In the genomic region with DNA sequence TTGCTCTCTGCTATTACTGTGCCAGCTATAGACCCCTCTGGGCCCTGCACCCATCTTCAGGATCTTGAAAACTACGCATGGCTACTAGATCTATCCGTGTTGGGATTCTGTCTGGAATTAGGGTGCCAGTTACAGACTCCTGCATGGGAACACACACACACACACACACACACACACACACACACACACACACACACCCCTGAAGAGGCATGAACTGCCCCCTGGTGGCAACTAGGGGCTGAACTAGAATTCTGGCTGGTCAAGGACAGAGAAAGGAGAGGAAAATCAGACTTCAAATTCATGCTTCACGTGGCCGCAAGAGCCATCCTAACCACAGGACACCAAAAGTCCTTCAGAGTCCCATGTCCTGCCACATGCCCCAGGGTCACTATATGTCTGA, we compare ENCODE assay signal across 9 mouse cellular contexts. TPM values are rescaled to one million over a fixed set of nuclear protein-coding genes. Genes with fewer than 3 reads are reported as not detected.
A peak's percentile ranks its signal among the peaks of the same experiment; 100 is the strongest.
DNase-seq lines count a peak whose midpoint lies in the region; ATAC-seq and TF ChIP-seq lines count a peak whose summit lies in the region.
"Had no signal": no experiment of that assay in that cellular context is flagged by ENCODE, and none has a peak within 500 bp of the region (broad histone marks: within the 10 kb centered on the region; RNA-seq: fewer than 3 reads in every experiment).

No protein-coding gene starts in this region.

- H3K36me3 ChIP-seq in forebrain, embryonic 13.5 days (ENCODE audit: poor library complexity, severe bottlenecking), result no peaks in the 10 kb centered on the region
- no peaks in the 10 kb centered on the region for H3K36me3 ChIP-seq in forebrain, embryonic 11.5 days (ENCODE audit: control insufficient read depth, insufficient read depth, low read length)
- no peaks in the 10 kb centered on the region for H3K36me3 ChIP-seq in liver, adult 2 months (ENCODE audit: control insufficient read depth, insufficient read depth, low read length)
- no peaks in the 10 kb centered on the region for H3K36me3 ChIP-seq in liver, embryonic 11.5 days (ENCODE audit: control insufficient read depth, insufficient read depth, low read length)
- no peaks in the 10 kb centered on the region for H3K36me3 ChIP-seq in midbrain, embryonic 13.5 days
- H3K36me3 ChIP-seq: neural tube, embryonic 13.5 days had no signal

- H3K27ac ChIP-seq in forebrain, embryonic 13.5 days, result no peak overlapping the region
- no peak overlapping the region for H3K27ac ChIP-seq in forebrain, embryonic 11.5 days (ENCODE audit: low read depth, low read length)
- H3K27ac ChIP-seq in liver, adult 2 months (replicated peaks; ENCODE audit: insufficient read depth, low read depth, low read length), result no peak overlapping the region
- no peak overlapping the region for H3K27ac ChIP-seq in liver, embryonic 11.5 days (ENCODE audit: low read depth, low read length)
- H3K27ac ChIP-seq in midbrain, embryonic 13.5 days, result no peak overlapping the region
- H3K27ac ChIP-seq: neural tube, embryonic 13.5 days had no signal

- H3K4me1 ChIP-seq in forebrain, embryonic 13.5 days, result peaks cover 9% of the 10 kb centered on the region
- H3K4me1 ChIP-seq in forebrain, embryonic 11.5 days (replicated peaks; ENCODE audit: control insufficient read depth, insufficient read depth, low read length), result 0 out of 2 replicates have a peak, but pooled peaks cover 3% of the 10 kb centered on the region
- H3K4me1 ChIP-seq in liver, adult 2 months (ENCODE audit: control insufficient read depth, insufficient read depth, low read length), result peaks cover 2% of the 10 kb centered on the region; the same call in 1 of the 2 replicates
- peaks cover 5% of the 10 kb centered on the region for H3K4me1 ChIP-seq in liver, embryonic 11.5 days (replicated peaks; ENCODE audit: control insufficient read depth, insufficient read depth, low read length)
- H3K4me1 ChIP-seq in midbrain, embryonic 13.5 days (replicated peaks), result peaks cover 11% of the 10 kb centered on the region

- H3K9ac ChIP-seq in forebrain, embryonic 13.5 days, result 0 out of 2 replicates have a peak overlapping the region, but pooled peaks have one; percentile 8
- no peak overlapping the region for H3K9ac ChIP-seq in forebrain, embryonic 11.5 days (ENCODE audit: low read length)
- no peak overlapping the region for H3K9ac ChIP-seq in liver, adult 2 months (ENCODE audit: low read depth, low read length)
- H3K9ac ChIP-seq in liver, embryonic 11.5 days (ENCODE audit: low read depth, low read length), result no peak overlapping the region
- H3K9ac ChIP-seq in midbrain, embryonic 13.5 days (replicated peaks), result no peak overlapping the region
- H3K9ac ChIP-seq: neural tube, embryonic 13.5 days had no signal

- no peak for ATAC-seq in forebrain, embryonic 13.5 days
- no peak for ATAC-seq in forebrain, embryonic 11.5 days (replicated peaks; ENCODE audit: low FRiP score)
- no peak for ATAC-seq in liver, embryonic 11.5 days (replicated peaks; ENCODE audit: low FRiP score)
- ATAC-seq in erythroid progenitor cell, adult 5-6 weeks (replicated peaks; ENCODE audit: low FRiP score, poor library complexity, severe bottlenecking), result no peak
- ATAC-seq in midbrain, embryonic 13.5 days, result no peak

- no peak overlapping the region for H3K4me3 ChIP-seq in forebrain, embryonic 13.5 days
- H3K4me3 ChIP-seq in forebrain, embryonic 11.5 days (ENCODE audit: low read depth, low read length), result no peak overlapping the region
- H3K4me3 ChIP-seq in liver, adult 2 months (ENCODE audit: insufficient read depth, low read depth, low read length), result no peak overlapping the region
- no peak overlapping the region for H3K4me3 ChIP-seq in liver, embryonic 11.5 days (ENCODE audit: low read depth, low read length)
- no peak overlapping the region for H3K4me3 ChIP-seq in midbrain, embryonic 13.5 days (replicated peaks)
- H3K4me3 ChIP-seq: neural tube, embryonic 13.5 days had no signal

- peak; percentile 51 for TF ChIP-seq CTCF in liver, adult 2 months (IDR thresholded peaks at IDR 0.05; ENCODE audit: low read depth, low read length)

- DNase-seq in forebrain, embryonic 11.5 days (ENCODE audit: low spot score), result no peak
- DNase-seq in liver, adult 2 months (ENCODE audit: extremely low read depth, low read depth, low spot score), result peak; percentile 29
- DNase-seq in liver, embryonic 11.5 days (ENCODE audit: low spot score), result no peak
- DNase-seq in MN1 (ENCODE audit: low spot score), result peak; percentile 30
- DNase-seq in lung, postnatal 25 days (ENCODE audit: low spot score), result peak; percentile 37

- peaks cover under 1% of the 10 kb centered on the region; the same call in 1 of the 2 replicates for H3K79me2 ChIP-seq in liver, adult 2 months (ENCODE audit: control insufficient read depth, insufficient read depth, low read length)

- 80% methylated on average over 4 of the region's 4 CpGs for WGBS in forebrain, embryonic 13.5 days
- 80% methylated on average over 4 of the region's 4 CpGs for WGBS in forebrain, embryonic 11.5 days
- 74% methylated on average over 4 of the region's 4 CpGs for WGBS in liver, adult 2 months
- WGBS in liver, embryonic 11.5 days, result 76% methylated on average over 4 of the region's 4 CpGs
- WGBS in midbrain, embryonic 13.5 days, result 76% methylated on average over 4 of the region's 4 CpGs

- H3K4me2 ChIP-seq in forebrain, embryonic 13.5 days, result no peak overlapping the region
- no peak overlapping the region for H3K4me2 ChIP-seq in forebrain, embryonic 11.5 days (ENCODE audit: low read depth, low read length, severe bottlenecking)
- H3K4me2 ChIP-seq in liver, embryonic 11.5 days, result no peak overlapping the region
- H3K4me2 ChIP-seq in midbrain, embryonic 13.5 days (replicated peaks), result no peak overlapping the region
- H3K4me2 ChIP-seq: neural tube, embryonic 13.5 days had no signal

- H3K27me3 ChIP-seq in forebrain, embryonic 13.5 days, result peaks cover 8% of the 10 kb centered on the region; the same call in 1 of the 2 replicates
- no peaks in the 10 kb centered on the region for H3K27me3 ChIP-seq in forebrain, embryonic 11.5 days (ENCODE audit: control insufficient read depth, insufficient read depth, low read length)
- no peaks in the 10 kb centered on the region for H3K27me3 ChIP-seq in liver, adult 2 months (ENCODE audit: control insufficient read depth, insufficient read depth, low read length)
- H3K27me3 ChIP-seq in liver, embryonic 11.5 days (replicated peaks; ENCODE audit: control insufficient read depth, insufficient read depth, low read length), result no peaks in the 10 kb centered on the region
- H3K27me3 ChIP-seq in midbrain, embryonic 13.5 days, result peaks cover 9% of the 10 kb centered on the region
- H3K27me3 ChIP-seq: neural tube, embryonic 13.5 days had no signal

- no peaks in the 10 kb centered on the region for H3K9me3 ChIP-seq in forebrain, embryonic 13.5 days (replicated peaks)
- no peaks in the 10 kb centered on the region for H3K9me3 ChIP-seq in forebrain, embryonic 11.5 days (ENCODE audit: control insufficient read depth, low read length)
- H3K9me3 ChIP-seq in liver, embryonic 11.5 days (ENCODE audit: control insufficient read depth, low read length), result no peaks in the 10 kb centered on the region
- no peaks in the 10 kb centered on the region for H3K9me3 ChIP-seq in midbrain, embryonic 13.5 days
- H3K9me3 ChIP-seq: neural tube, embryonic 13.5 days had no signal

- TF ChIP-seq POLR2A in liver, adult 2 months (IDR thresholded peaks at IDR 0.05; ENCODE audit: extremely low read depth, insufficient read depth, low read length), result no peak

RNA-seq across cellular contexts. Expression of a gene that starts 4.3 kb away (rescaled TPM):
- 28.2 and 31.1 TPM in 2 replicates for polyA plus RNA-seq in forebrain, embryonic 13.5 days (2015; fragmentation: Nextera tagmentation; extraction: Ambion mirVana)
- 17.6 and 20.1 TPM in 2 replicates for polyA plus RNA-seq in forebrain, embryonic 11.5 days (2014; fragmentation: Nextera tagmentation; extraction: Ambion mirVana)
- total RNA-seq in liver, adult 2 months (2014; rRNA removed), result 43.6 and 53.5 TPM in 2 replicates
- 111 and 125 TPM in 2 replicates for polyA plus RNA-seq in liver, adult 2 months (2012; rRNA removed)
- 8.5 and 12.5 TPM in 2 replicates for polyA plus RNA-seq in liver, embryonic 11.5 days (2014; fragmentation: Nextera tagmentation; extraction: Ambion mirVana)
- 4.7 and 7.1 TPM in 2 replicates for total RNA-seq in erythroid progenitor cell, adult 5-6 weeks (2015; ENCODE audit: low replicate concordance)
- total RNA-seq in erythroid progenitor cell, adult 5-6 weeks (2017; ENCODE audit: low replicate concordance), result 3.6 and 13.6 TPM in 2 replicates
- 32.8 and 34.9 TPM in 2 replicates for polyA plus RNA-seq in midbrain, embryonic 13.5 days (2015; fragmentation: Nextera tagmentation; extraction: Ambion mirVana)

RNA-seq across cellular contexts. Expression of a gene that starts 22.5 kb away (rescaled TPM):
- polyA plus RNA-seq in forebrain, embryonic 13.5 days (2015; fragmentation: Nextera tagmentation; extraction: Ambion mirVana), result 32.0 and 32.7 TPM in 2 replicates
- 42.4 and 50.8 TPM in 2 replicates for polyA plus RNA-seq in forebrain, embryonic 11.5 days (2014; fragmentation: Nextera tagmentation; extraction: Ambion mirVana)
- total RNA-seq in liver, adult 2 months (2014; rRNA removed), result 3.9 and 4.0 TPM in 2 replicates
- 0.17 and 0.27 TPM in 2 replicates for polyA plus RNA-seq in liver, adult 2 months (2012; rRNA removed)
- 47.5 and 51.5 TPM in 2 replicates for polyA plus RNA-seq in liver, embryonic 11.5 days (2014; fragmentation: Nextera tagmentation; extraction: Ambion mirVana)
- total RNA-seq in erythroid progenitor cell, adult 5-6 weeks (2015; ENCODE audit: low replicate concordance), result 61.6 and 90.5 TPM in 2 replicates
- total RNA-seq in erythroid progenitor cell, adult 5-6 weeks (2017; ENCODE audit: low replicate concordance), result 99.5 and 120 TPM in 2 replicates
- polyA plus RNA-seq in midbrain, embryonic 13.5 days (2015; fragmentation: Nextera tagmentation; extraction: Ambion mirVana), result 21.9 and 24.5 TPM in 2 replicates

RNA-seq across cellular contexts. Expression of a gene that starts 22.6 kb away (rescaled TPM):
- polyA plus RNA-seq in forebrain, embryonic 13.5 days (2015; fragmentation: Nextera tagmentation; extraction: Ambion mirVana), result 0.49 and 0.88 TPM in 2 replicates
- polyA plus RNA-seq in forebrain, embryonic 11.5 days (2014; fragmentation: Nextera tagmentation; extraction: Ambion mirVana), result 1.1 and 1.7 TPM in 2 replicates
- 0.13 TPM in 1 of 2 replicates, not detected in the other for total RNA-seq in liver, adult 2 months (2014; rRNA removed)
- not detected in 2 replicates for polyA plus RNA-seq in liver, adult 2 months (2012; rRNA removed)
- 0.58 and 0.79 TPM in 2 replicates for polyA plus RNA-seq in liver, embryonic 11.5 days (2014; fragmentation: Nextera tagmentation; extraction: Ambion mirVana)
- total RNA-seq in erythroid progenitor cell, adult 5-6 weeks (2015; ENCODE audit: low replicate concordance), result 1.1 and 4.2 TPM in 2 replicates
- total RNA-seq in erythroid progenitor cell, adult 5-6 weeks (2017; ENCODE audit: low replicate concordance), result 1.7 and 7.3 TPM in 2 replicates
- polyA plus RNA-seq in midbrain, embryonic 13.5 days (2015; fragmentation: Nextera tagmentation; extraction: Ambion mirVana), result 0.66 and 0.89 TPM in 2 replicates

Comparison
In these comparisons a context has a peak if more than half of its experiments do, and no peak if none do; other contexts are left out.
1. DNase-seq: peak in liver, adult 2 months (single experiment), MN1 (single experiment) and lung, postnatal 25 days (single experiment); none in forebrain, embryonic 11.5 days (single experiment) and liver, embryonic 11.5 days (single experiment).
2. RNA of a gene that starts 22.5 kb away (polyA plus RNA-seq): 42.4 to 50.8 TPM in forebrain, embryonic 11.5 days, 47.5 to 51.5 TPM in liver, embryonic 11.5 days, 32.0 to 32.7 TPM in forebrain, embryonic 13.5 days and 21.9 to 24.5 TPM in midbrain, embryonic 13.5 days; 0.17 to 0.27 TPM in liver, adult 2 months; every median in the first group is over 10 times any median in the second.